Mouse (Mus musculus) embryo, embryonic 11.5 days (tissue): Measurements from ENCODE around the gene Pdlim3.

ENCODE experiments used
- DNase-seq: peaks from one replicate; pipeline ENCODE4 v3.0.0-alpha.2; 2012; ENCODE audit warnings: low read depth, low spot score

Gene Pdlim3

DNA sequence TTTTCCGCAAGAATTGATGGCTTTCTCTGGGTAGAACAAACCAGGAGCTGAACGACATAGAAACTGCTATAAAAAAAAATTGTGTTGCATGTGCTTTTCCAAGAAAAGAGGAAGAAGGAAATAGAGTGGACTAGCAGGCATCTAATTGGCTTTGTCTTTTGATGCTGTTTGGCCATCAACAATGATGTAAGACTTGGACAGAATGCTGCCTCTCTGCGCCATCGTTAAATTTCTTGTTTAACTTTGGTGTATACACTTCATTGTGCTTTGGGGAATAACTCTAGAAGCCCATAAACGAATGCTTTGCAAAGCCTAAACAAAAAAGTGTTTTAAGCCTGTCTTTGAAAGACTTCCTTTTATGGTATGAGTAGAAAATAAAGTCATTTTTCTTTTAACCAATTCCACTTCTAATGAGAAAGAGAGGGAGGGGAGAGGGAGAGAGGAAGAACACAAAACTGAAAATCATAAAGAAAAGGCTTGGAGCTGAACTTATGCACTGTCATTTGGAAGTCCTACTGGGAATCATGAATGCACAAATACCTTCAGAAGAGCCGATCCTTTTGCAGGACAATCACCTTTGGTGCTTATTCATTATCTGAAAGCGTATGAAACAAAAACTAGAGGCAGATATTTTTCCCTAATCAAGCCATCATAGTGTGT, 20.5 kb downstream of the Pdlim3 start:
- no peak for DNase-seq

DNA sequence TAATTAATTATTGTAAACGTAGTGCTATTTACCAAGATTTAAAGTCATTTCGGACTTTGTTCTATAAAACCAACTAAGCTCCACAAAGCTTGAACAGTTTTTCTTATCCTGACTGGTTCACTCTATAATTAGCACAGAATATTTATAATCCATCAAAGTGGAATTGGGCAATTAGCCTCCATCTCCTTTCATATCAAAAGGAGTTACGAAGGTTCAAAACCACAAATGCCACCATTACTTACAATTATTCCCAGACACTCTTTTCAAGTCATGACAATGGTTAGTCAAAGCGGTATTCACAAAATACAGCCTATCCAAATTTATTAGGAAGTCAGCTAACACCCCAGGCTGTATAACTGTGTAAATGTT, 21.0 kb downstream of the Pdlim3 start:
- no peak for DNase-seq

DNA sequence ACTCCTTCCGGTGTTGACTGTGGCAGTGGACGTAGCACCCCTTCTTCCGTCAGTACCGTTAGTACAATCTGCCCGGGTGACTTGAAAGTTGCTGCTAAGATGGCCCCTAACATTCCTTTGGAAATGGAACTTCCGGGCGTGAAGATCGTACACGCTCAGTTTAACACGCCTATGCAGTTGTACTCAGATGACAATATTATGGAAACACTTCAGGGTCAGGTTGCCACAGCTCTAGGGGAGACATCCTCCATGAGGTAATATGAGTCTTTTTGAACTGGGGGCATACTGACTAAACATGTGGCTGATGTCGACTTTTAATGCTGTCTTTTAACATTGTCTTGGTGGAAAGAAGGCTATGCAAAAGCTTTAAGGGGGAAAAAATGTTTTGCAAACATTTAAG, 28.4 kb downstream of the Pdlim3 start:
- DNase-seq: no peak

DNA sequence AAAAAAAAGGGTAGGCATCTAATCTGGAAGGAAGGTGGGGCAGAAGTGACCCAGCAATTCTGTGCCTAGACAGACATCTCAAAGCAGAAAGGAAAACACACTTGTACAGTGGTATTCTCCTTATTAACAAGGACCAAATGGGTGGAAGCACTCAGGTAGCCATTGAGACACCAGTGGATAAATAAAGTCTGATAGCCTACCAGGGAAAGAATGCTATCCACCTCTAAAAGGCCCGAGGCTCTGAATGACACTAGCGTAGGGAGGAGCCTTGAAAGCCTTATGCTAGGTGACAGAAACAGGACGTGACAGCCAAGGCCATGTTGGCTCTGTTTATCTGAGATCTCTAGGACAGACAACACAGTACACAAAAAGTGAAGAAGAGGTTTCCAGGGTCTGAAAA, 31.2 kb downstream of the Pdlim3 start:
- DNase-seq: no peak

DNA sequence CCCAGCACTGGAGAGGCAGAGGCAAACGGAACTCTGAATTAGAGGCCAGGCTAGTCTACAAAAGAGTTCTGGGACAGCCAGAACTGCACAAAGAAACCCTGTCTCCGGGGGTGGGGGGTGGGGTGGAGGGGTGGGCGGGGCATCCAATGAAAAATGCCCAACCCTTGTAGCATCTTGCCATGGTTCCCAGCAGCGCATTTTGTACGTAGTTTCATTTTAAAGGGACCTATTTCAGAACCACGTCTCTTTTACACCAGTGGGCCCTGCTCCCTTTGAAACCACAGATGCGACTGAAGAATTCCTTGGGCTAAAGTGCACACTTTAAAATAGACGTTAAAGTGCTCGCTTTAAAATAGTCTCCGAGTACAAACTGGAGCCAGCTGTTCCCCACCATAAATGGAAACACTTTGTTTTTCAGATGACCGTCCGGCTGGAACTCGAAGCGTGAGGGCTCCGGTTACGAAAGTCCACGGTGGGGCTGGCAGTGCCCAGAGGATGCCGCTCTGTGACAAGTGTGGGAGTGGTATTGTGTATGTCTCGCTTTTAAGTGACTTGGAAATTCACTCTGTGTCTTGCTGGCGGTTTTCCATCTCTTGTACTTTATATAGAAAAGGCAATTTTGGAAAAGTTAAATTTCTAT, 31.9 kb downstream of the Pdlim3 start:
- DNase-seq: no peak

DNA sequence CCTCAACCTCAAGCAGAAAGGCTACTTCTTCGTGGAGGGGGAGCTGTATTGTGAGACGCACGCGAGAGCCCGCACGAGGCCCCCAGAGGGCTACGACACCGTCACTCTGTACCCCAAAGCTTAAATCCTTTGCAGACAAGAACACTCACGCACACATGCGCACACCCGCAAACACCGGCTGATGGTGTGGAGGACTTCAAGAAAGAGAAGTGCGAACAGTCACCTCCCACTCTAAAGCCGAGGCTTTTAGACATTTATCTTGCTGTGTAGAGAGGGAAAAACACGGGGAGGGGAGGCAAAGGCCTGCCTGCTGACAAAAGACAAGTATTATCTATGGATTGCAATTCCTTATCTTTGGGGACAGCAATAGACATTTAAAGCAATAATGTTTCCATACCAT, 33.6 kb downstream of the Pdlim3 start:
- DNase-seq: no peak

DNA sequence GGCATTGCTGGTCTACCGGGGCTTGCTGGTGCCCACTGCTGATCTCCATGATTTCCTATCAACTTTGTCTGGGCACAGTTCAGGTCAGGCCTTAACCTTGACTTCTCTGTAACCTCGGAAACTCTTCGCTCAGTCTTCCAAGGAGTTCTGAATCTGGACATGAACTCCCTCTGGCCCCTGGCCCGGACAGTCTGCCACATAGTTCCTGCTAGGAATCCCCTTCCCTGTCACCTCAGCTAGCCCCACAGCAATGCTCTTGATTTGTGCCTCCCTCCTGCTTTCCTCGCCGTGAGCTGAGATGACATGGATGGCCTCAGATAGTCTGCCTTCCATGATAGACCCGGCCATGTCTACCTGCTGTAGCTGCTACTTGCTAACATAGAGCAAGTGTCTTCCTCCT, 35.1 kb downstream of the Pdlim3 start:
- no peak for DNase-seq

DNA sequence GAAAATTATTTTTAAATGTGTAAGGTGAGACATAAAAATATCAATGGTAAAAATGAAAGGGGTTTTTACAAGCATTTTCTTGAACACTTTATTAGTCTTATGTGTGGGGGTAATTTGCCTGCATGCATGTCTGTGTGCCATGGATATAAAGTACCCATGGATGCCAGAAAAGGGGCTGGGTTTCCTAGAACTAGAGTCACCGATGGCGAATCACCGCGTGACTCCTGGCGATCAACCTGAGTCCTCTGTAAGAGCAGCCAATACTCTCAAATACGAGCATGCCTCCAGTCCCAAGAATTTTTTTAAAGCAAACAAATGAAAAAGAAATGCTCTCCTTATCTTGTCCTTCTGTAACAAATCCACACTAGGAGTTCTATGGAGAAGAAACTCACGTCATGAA, 36.9 kb downstream of the Pdlim3 start:
- DNase-seq: no peak

DNA sequence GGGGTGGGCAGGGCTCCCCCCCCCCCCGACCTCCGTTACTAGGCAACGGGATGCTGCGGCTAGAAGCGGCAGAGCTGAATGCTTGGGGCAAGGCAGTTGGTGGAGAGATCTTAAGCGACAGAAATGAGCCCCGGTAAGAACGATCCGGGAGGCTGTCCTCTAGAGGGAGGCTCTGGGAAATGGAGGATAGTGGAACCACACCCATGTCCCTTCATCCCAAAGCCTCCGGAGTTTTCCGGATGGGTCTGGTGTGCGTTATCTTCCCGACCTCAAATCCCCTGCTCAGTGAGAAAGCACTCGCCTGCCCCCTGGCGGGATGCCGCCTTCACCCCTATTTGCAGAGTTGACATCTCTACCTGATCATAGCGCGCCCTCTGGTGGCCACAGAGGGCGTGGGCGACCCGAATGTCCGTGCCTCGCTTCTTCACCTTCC, 49.3 kb downstream of the Pdlim3 start, which contains the start of gene Ccdc110:
Gene Ccdc110, plus strand, starts transcription at position 38 of the 433 bp plus-strand sequence.
- peak; percentile 86 for DNase-seq

DNA sequence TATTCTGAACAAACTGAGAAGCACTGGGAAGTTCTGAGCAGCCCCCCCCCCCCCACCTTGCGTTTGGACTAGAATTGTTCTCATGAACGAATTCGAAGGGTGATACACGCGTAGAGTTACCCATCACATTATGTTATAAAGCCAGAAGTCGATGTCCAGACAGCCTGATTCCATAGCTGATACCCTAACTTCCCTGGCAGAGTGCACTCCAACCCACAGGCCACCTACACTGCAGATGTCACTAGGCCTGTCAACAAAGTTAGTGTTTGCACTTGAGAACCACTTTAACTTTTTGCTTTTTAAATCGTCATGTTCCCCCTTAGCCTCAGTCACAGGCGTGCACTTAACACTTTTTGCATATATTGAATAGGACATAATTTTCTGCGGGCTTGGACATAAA, 51.7 kb downstream of the Pdlim3 start:
- DNase-seq: no peak

DNA sequence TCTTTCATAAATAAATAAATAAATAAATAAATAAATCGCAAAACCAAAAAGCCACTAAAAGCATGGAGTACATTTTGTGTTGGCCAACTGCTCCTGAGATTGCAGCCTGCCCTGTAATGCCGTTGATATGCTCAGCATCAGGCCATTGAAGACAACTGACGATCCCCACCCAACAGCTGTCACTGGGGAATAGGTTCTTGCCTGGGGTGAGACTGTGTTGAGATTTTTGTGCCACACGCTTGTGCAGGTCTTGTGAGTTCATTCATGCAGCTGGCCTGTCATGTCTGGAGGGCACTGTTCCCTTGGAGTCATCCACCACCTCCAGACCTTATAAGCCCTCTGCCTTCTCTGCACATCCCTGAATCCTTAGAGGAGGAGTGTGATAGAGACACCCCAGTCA, 61.0 kb downstream of the Pdlim3 start:
- no peak for DNase-seq

DNA sequence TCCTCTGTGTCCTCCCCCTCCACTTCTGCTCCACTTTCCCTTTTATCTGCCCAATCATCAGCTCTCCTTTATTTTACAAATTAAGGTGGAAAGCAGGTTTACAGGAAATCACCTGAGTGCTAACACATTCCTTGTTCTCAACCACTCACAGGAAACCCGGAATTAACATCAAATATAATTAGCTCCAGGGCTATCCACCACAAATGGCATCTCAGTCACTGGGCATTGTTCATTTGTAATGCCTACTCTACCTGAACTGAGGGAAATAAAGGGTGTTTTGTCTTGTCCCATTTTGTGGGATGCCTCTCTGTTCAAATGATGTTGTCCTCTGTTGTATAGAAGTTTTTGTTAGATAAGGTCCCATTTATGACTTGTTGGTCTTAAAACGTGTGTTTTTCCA, 65.4 kb downstream of the Pdlim3 start:
- no peak for DNase-seq
